Mouse (Mus musculus): Measurements from ENCODE around the gene Abr.

DNA sequence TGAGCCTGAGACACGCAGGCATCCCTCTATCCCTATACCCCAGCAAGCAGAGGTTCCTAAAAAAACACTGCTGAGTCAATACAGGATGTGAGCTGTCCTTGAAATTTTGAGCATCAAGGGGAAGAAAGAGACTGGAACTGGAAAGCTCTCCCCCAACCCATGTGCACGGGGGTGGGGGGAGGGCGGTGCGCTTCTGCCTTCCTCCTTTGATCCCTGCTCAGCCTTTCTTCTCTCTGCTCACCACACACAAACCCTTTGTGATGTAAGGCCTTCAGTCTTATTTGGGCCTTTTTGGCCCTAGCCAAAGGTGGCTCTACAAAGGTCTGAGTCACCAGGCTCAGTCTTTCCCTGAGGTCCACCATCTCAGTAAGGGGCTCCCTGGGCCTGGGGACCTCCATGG is 59.9 kb downstream of the Abr start:
- TF ChIP-seq CTCF (IDR thresholded peaks at IDR 0.05; ENCODE audit: extremely low read depth, insufficient read length, insufficient replicate concordance, low read depth, low read length) (no peak), POLR2A (IDR thresholded peaks at IDR 0.05; ENCODE audit: low read depth, low read length) (no peak)
